Mouse (Mus musculus): Measurements from ENCODE around the gene Ssb.
A peak's percentile ranks its signal among the peaks of the same experiment; 100 is the strongest.
"Not testable (repeated sequence)": the region's sequence is repeated elsewhere in the genome, so short reads cannot be mapped to it uniquely, and the experiment has no call there.

Ssb gene

GRCm38 (mm10) chr2:69862117-69862657, 825 bp downstream of the Ssb start:
- no peak for DNase-seq (ENCODE audit: low read depth, low spot score)

GRCm38 (mm10) chr2:69883990-69884391, 22.6 kb downstream of the Ssb start:
- no peak for DNase-seq (ENCODE audit: low read depth, low spot score)

- DNase-seq (ENCODE audit: low read depth, low spot score), result no peak
These were observed 23.2 kb downstream of the Ssb start for GRCm38 (mm10) chr2:69884581-69884980.

- no peak for DNase-seq (ENCODE audit: low read depth, low spot score)
These were observed 23.7 kb downstream of the Ssb start for GRCm38 (mm10) chr2:69885050-69885449.

GRCm38 (mm10) chr2:69885451-69886305, 24.3 kb downstream of the Ssb start, which contains the start of gene Mettl5:
TSS of gene Mettl5 (minus strand) at chr2:69885615.
- DNase-seq (ENCODE audit: low read depth, low spot score), result peak; percentile 93

GRCm38 (mm10) chr2:69888957-69889356, 27.6 kb downstream of the Ssb start:
- peak; percentile 69 for DNase-seq (ENCODE audit: low read depth, low spot score)

GRCm38 (mm10) chr2:69890843-69891242, 29.5 kb downstream of the Ssb start:
- DNase-seq (ENCODE audit: low read depth, low spot score), result no peak

GRCm38 (mm10) chr2:69893145-69893544, 31.8 kb downstream of the Ssb start:
- peak; percentile 77 for DNase-seq (ENCODE audit: low read depth, low spot score)

GRCm38 (mm10) chr2:69893891-69894290, 32.5 kb downstream of the Ssb start:
- DNase-seq (ENCODE audit: low read depth, low spot score), result no peak

GRCm38 (mm10) chr2:69895502-69896223, 34.3 kb downstream of the Ssb start:
- peak; percentile 66 for DNase-seq (ENCODE audit: low read depth, low spot score)

- DNase-seq (ENCODE audit: low read depth, low spot score), result no peak
These were observed 34.8 kb downstream of the Ssb start for GRCm38 (mm10) chr2:69896224-69896581.

- peak; percentile 97 for DNase-seq (ENCODE audit: low read depth, low spot score)
These were observed 35.8 kb downstream of the Ssb start, which contains the start of gene Ubr3 for GRCm38 (mm10) chr2:69897039-69897617. TSS of gene Ubr3 (plus strand) at chr2:69897246.

- no peak for DNase-seq (ENCODE audit: low read depth, low spot score)
These were observed 36.5 kb downstream of the Ssb start for GRCm38 (mm10) chr2:69897618-69898575.

- DNase-seq (ENCODE audit: low read depth, low spot score), result no peak
These were observed 42.2 kb downstream of the Ssb start for GRCm38 (mm10) chr2:69903541-69903940.

GRCm38 (mm10) chr2:69907394-69907793, 46.0 kb downstream of the Ssb start:
- not testable (repeated sequence) for DNase-seq (ENCODE audit: low read depth, low spot score)

GRCm38 (mm10) chr2:69912801-69913200, 51.4 kb downstream of the Ssb start:
- DNase-seq (ENCODE audit: low read depth, low spot score), result no peak

GRCm38 (mm10) chr2:69917301-69917700, 55.9 kb downstream of the Ssb start:
- DNase-seq (ENCODE audit: low read depth, low spot score), result no peak

All from ZHBTc4 (cell line).